Mouse (Mus musculus): Measurements from ENCODE around the gene 4930432K21Rik. TPM values are rescaled to one million over a fixed set of nuclear protein-coding genes. Genes with fewer than 3 reads are reported as not detected.

The 4930432K21Rik gene
- polyA plus RNA-seq, 1 experiment = 0.72 TPM

- TF ChIP-seq FLI1 (IDR thresholded peaks at IDR 0.05; ENCODE audit: low read length) (no peak), GATA1 (IDR thresholded peaks at IDR 0.05; ENCODE audit: borderline replicate concordance, low read length) (no peak)
- no peak overlapping the region for H3K4me3 ChIP-seq (replicated peaks)
- peaks cover 22% of the 10 kb centered on the region for H3K4me1 ChIP-seq
- H3K27me3 ChIP-seq (replicated peaks) = no peaks in the 10 kb centered on the region
- H3K36me3 ChIP-seq (replicated peaks; ENCODE audit: low read length) = peaks cover 91% of the 10 kb centered on the region
- no peaks in the 10 kb centered on the region for H3K9me3 ChIP-seq
Observed at GRCm38 (mm10) chr8:84217206-84217605, 69.4 kb downstream of the 4930432K21Rik start.

- Histone ChIP-seq H3K9me3 (no peaks in the 10 kb centered on the region), H3K4me1 (peaks cover 27% of the 10 kb centered on the region), H3K27me3 (replicated peaks) (no peaks in the 10 kb centered on the region), H3K36me3 (replicated peaks; ENCODE audit: low read length) (peaks cover 91% of the 10 kb centered on the region), H3K4me3 (replicated peaks) (no peak overlapping the region)
- TF ChIP-seq FLI1 (IDR thresholded peaks at IDR 0.05; ENCODE audit: low read length) (no peak), GATA1 (IDR thresholded peaks at IDR 0.05; ENCODE audit: borderline replicate concordance, low read length) (no peak)
Observed at GRCm38 (mm10) chr8:84218143-84218542, 70.3 kb downstream of the 4930432K21Rik start.

DNA sequence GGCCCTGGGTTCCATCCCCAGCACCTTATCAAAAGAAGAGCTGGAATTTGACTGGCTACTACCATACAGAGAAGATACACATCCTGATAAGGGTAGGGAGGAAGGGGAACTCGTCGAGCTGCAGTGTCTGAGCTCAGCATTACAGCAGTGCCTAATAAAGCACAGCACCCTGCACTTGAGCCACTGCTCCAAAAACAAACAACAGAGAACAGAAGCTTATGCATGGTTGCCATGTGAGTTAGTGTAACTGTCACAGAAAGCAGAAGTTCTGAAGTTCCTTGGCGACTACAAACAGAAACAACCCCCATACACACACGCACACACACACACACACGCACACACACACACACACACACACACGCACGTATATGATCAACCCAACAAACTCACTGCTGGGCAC lies 72.3 kb downstream of the 4930432K21Rik start:
- peaks cover 30% of the 10 kb centered on the region for H3K4me1 ChIP-seq
- peaks cover 91% of the 10 kb centered on the region for H3K36me3 ChIP-seq (replicated peaks; ENCODE audit: low read length)
- TF ChIP-seq FLI1 (IDR thresholded peaks at IDR 0.05; ENCODE audit: low read length) (no peak), GATA1 (IDR thresholded peaks at IDR 0.05; ENCODE audit: borderline replicate concordance, low read length) (no peak)

More for the DNA sequence above, 72.3 kb downstream of the 4930432K21Rik start:
- H3K9me3 ChIP-seq = no peaks in the 10 kb centered on the region
- H3K27me3 ChIP-seq (replicated peaks) = no peaks in the 10 kb centered on the region
- no peak overlapping the region for H3K4me3 ChIP-seq (replicated peaks)

Other genes starting within 250 kb of the 4930432K21Rik start
- gene Adgrl1, start 247.9 kb upstream of the 4930432K21Rik start, polyA plus RNA-seq (2012; ENCODE audit: insufficient read depth, low replicate concordance) = 6.8 and 10.5 TPM in 2 replicates
- not detected in 2 replicates for gene Gm10644, start 192.8 kb upstream of the 4930432K21Rik start, polyA plus RNA-seq (2012; ENCODE audit: insufficient read depth, low replicate concordance)
- 38.1 and 95.4 TPM in 2 replicates for gene Asf1b, start 192.5 kb upstream of the 4930432K21Rik start, polyA plus RNA-seq (2012; ENCODE audit: insufficient read depth, low replicate concordance)
- gene Prkaca, start 175.0 kb upstream of the 4930432K21Rik start, polyA plus RNA-seq (2012; ENCODE audit: insufficient read depth, low replicate concordance) = 25.3 and 30.8 TPM in 2 replicates
- 72.0 and 104 TPM in 2 replicates for gene Samd1, start 150.4 kb upstream of the 4930432K21Rik start, polyA plus RNA-seq (2012; ENCODE audit: insufficient read depth, low replicate concordance)
- gene 1700067K01Rik, start 146.5 kb upstream of the 4930432K21Rik start, polyA plus RNA-seq (2012; ENCODE audit: insufficient read depth, low replicate concordance) = 0.75 and 2.7 TPM in 2 replicates
- gene 2210011C24Rik, start 135.9 kb upstream of the 4930432K21Rik start, polyA plus RNA-seq (2012; ENCODE audit: insufficient read depth, low replicate concordance) = not detected in 2 replicates
- gene Palm3, start 126.6 kb upstream of the 4930432K21Rik start, polyA plus RNA-seq (2012; ENCODE audit: insufficient read depth, low replicate concordance) = not detected in 2 replicates
- gene Il27ra, start 105.4 kb upstream of the 4930432K21Rik start, polyA plus RNA-seq (2012; ENCODE audit: insufficient read depth, low replicate concordance) = 7.7 and 7.9 TPM in 2 replicates
- gene Rln3, start 103.0 kb upstream of the 4930432K21Rik start, polyA plus RNA-seq (2012; ENCODE audit: insufficient read depth, low replicate concordance) = 0.31 TPM in 1 of 2 replicates, not detected in the other
- gene Gm10643, start 82.9 kb upstream of the 4930432K21Rik start, polyA plus RNA-seq (2012; ENCODE audit: insufficient read depth, low replicate concordance) = not detected in 2 replicates
- gene Rfx1, start 81.2 kb upstream of the 4930432K21Rik start, polyA plus RNA-seq (2012; ENCODE audit: insufficient read depth, low replicate concordance) = 35.9 and 36.0 TPM in 2 replicates
- 28.7 and 79.3 TPM in 2 replicates for gene Dcaf15, start 43.3 kb upstream of the 4930432K21Rik start, polyA plus RNA-seq (2012; ENCODE audit: insufficient read depth, low replicate concordance)
- 0.75 TPM in 1 of 2 replicates, not detected in the other for gene Podnl1, start 22.0 kb upstream of the 4930432K21Rik start, polyA plus RNA-seq (2012; ENCODE audit: insufficient read depth, low replicate concordance)
- 28.0 and 32.7 TPM in 2 replicates for gene Cc2d1a, start 89 bp upstream of the 4930432K21Rik start, polyA plus RNA-seq (2012; ENCODE audit: insufficient read depth, low replicate concordance)
- gene Nanos3, start 37.2 kb downstream of the 4930432K21Rik start, polyA plus RNA-seq (2012; ENCODE audit: insufficient read depth, low replicate concordance) = 0.87 TPM in 1 of 2 replicates, not detected in the other
- 14.1 and 16.0 TPM in 2 replicates for gene Zswim4, start 89.0 kb downstream of the 4930432K21Rik start, polyA plus RNA-seq (2012; ENCODE audit: insufficient read depth, low replicate concordance)
- gene D8Ertd738e, start 101.7 kb downstream of the 4930432K21Rik start, polyA plus RNA-seq (2012; ENCODE audit: insufficient read depth, low replicate concordance) = 80.4 and 326 TPM in 2 replicates
- 106 and 208 TPM in 2 replicates for gene Mri1, start 109.3 kb downstream of the 4930432K21Rik start, polyA plus RNA-seq (2012; ENCODE audit: insufficient read depth, low replicate concordance)
- 4.8 and 20.9 TPM in 2 replicates for gene Ccdc130, start 122.4 kb downstream of the 4930432K21Rik start, polyA plus RNA-seq (2012; ENCODE audit: insufficient read depth, low replicate concordance)
- gene Cacna1a, start 240.4 kb downstream of the 4930432K21Rik start, polyA plus RNA-seq (2012; ENCODE audit: insufficient read depth, low replicate concordance) = 21.6 and 48.9 TPM in 2 replicates

Data from megakaryocyte, embryonic 14.5 days (primary cell).